15 mouse cellular contexts compared by ENCODE assay signal in the genomic region with DNA sequence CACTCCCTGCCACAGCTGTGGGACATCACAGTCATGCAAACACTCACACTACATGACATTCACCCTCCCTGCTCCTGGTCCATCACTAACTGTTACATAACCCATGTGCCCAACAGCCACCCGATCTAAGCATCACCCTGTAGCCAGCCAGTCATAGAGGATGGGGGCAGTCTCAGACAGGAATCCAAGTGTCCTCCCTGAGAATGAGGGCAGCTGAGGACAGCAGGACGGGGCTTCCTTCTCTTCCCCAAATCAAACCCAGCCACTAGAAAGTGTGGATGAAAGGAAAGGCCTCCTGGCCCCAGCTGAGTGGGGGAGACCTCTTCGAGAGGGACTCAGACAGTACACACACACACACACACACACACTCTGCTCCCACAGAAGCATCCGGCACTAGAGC. TPM values are rescaled to one million over a fixed set of nuclear protein-coding genes. Genes with fewer than 3 reads are reported as not detected.
DNase-seq lines count a peak whose midpoint lies in the region; ATAC-seq lines count a peak whose summit lies in the region.
"Had no signal": no experiment of that assay in that cellular context is flagged by ENCODE, and none has a peak within 500 bp of the region (broad histone marks: within the 10 kb centered on the region; RNA-seq: fewer than 3 reads in every experiment).

No protein-coding gene starts in this region.

- H3K36me3 ChIP-seq in heart, embryonic 13.5 days = peaks cover 30% of the 10 kb centered on the region
- no peaks in the 10 kb centered on the region for H3K36me3 ChIP-seq in lung, embryonic 15.5 days
- peaks cover 2% of the 10 kb centered on the region; the same call in 1 of the 2 replicates for H3K36me3 ChIP-seq in neural tube, embryonic 15.5 days
- H3K36me3 ChIP-seq: midbrain, embryonic 12.5 days; stomach, embryonic 15.5 days had no signal

- H3K27ac ChIP-seq in heart, embryonic 13.5 days (replicated peaks) = 0 out of 2 replicates have a peak overlapping the region, but pooled peaks have one; percentile 2
- peak overlapping the region; percentile 58 for H3K27ac ChIP-seq in lung, embryonic 15.5 days
- no peak overlapping the region for H3K27ac ChIP-seq in neural tube, embryonic 15.5 days (replicated peaks)
- H3K27ac ChIP-seq: liver, embryonic 14.5 days; midbrain, embryonic 12.5 days; stomach, embryonic 15.5 days had no signal

- DNase-seq in heart, adult 9 months (ENCODE audit: low spot score in 2 of 2) = no peak
- DNase-seq in kidney, postnatal 10 days = peak; percentile 61
- DNase-seq in kidney, adult 8-10 months = no peak
- no peak for DNase-seq in natural killer cell, adult 2 months (ENCODE audit: low spot score in 2 of 2)
- DNase-seq: adrenal gland, postnatal 14 days; cerebellum, postnatal 25 days; kidney, postnatal 36 days; left cerebral cortex, postnatal 4 days had no signal

- H3K4me3 ChIP-seq in heart, embryonic 13.5 days = no peak overlapping the region
- no peak overlapping the region for H3K4me3 ChIP-seq in lung, embryonic 15.5 days
- H3K4me3 ChIP-seq in neural tube, embryonic 15.5 days (replicated peaks) = no peak overlapping the region
- H3K4me3 ChIP-seq: midbrain, embryonic 12.5 days; stomach, embryonic 15.5 days had no signal

- H3K9ac ChIP-seq in heart, embryonic 13.5 days = peak overlapping the region; percentile 59; the same call in 1 of the 2 replicates
- no peak overlapping the region for H3K9ac ChIP-seq in lung, embryonic 15.5 days
- H3K9ac ChIP-seq in neural tube, embryonic 15.5 days (replicated peaks) = no peak overlapping the region
- H3K9ac ChIP-seq: liver, embryonic 14.5 days; midbrain, embryonic 12.5 days; stomach, embryonic 15.5 days had no signal

- peaks cover 97% of the 10 kb centered on the region for H3K4me1 ChIP-seq in heart, embryonic 13.5 days
- peaks cover 86% of the 10 kb centered on the region for H3K4me1 ChIP-seq in lung, embryonic 15.5 days
- peaks cover 65% of the 10 kb centered on the region for H3K4me1 ChIP-seq in neural tube, embryonic 15.5 days

- no peaks in the 10 kb centered on the region for H3K9me3 ChIP-seq in heart, embryonic 13.5 days
- no peaks in the 10 kb centered on the region for H3K9me3 ChIP-seq in lung, embryonic 15.5 days
- no peaks in the 10 kb centered on the region for H3K9me3 ChIP-seq in neural tube, embryonic 15.5 days (replicated peaks)
- H3K9me3 ChIP-seq: midbrain, embryonic 12.5 days; stomach, embryonic 15.5 days had no signal

- ATAC-seq in heart, embryonic 13.5 days (ENCODE audit: extremely low read depth, insufficient number of reproducible peaks, low FRiP score, low TSS enrichment) = no peak
- ATAC-seq in lung, embryonic 15.5 days (ENCODE audit: borderline replicate concordance, extremely low read depth, low FRiP score, low TSS enrichment) = no peak; the same call in 1 of the 2 replicates
- ATAC-seq in neural tube, embryonic 15.5 days (ENCODE audit: low FRiP score) = no peak
- ATAC-seq: CD4-positive, CD25-positive, alpha-beta regulatory T cell, adult 4 months had no signal

- 54% methylated on average over 4 of the region's 4 CpGs for WGBS in heart, embryonic 13.5 days
- WGBS in lung, embryonic 15.5 days = 28% methylated on average over 4 of the region's 4 CpGs
- WGBS in neural tube, embryonic 15.5 days = 80% methylated on average over 4 of the region's 4 CpGs

- peak overlapping the region; percentile 40; the same call in 1 of the 2 replicates for H3K4me2 ChIP-seq in heart, embryonic 13.5 days
- H3K4me2 ChIP-seq in lung, embryonic 15.5 days = peak overlapping the region; percentile 39; the same call in 1 of the 2 replicates
- peak overlapping the region; percentile 9; the same call in 1 of the 2 replicates for H3K4me2 ChIP-seq in neural tube, embryonic 15.5 days
- H3K4me2 ChIP-seq: midbrain, embryonic 12.5 days; stomach, embryonic 15.5 days had no signal

- no peaks in the 10 kb centered on the region for H3K27me3 ChIP-seq in heart, embryonic 13.5 days (replicated peaks)
- H3K27me3 ChIP-seq in lung, embryonic 15.5 days = no peaks in the 10 kb centered on the region
- H3K27me3 ChIP-seq in neural tube, embryonic 15.5 days (replicated peaks) = no peaks in the 10 kb centered on the region
- H3K27me3 ChIP-seq: midbrain, embryonic 12.5 days; stomach, embryonic 15.5 days had no signal

RNA-seq across cellular contexts. Expression of a gene that starts 8.5 kb away (rescaled TPM):
- polyA plus RNA-seq in heart, embryonic 13.5 days (2015; fragmentation: Nextera tagmentation; extraction: Ambion mirVana) = 65.8 and 72.7 TPM in 2 replicates
- 76.4 and 76.5 TPM in 2 replicates for polyA plus RNA-seq in lung, embryonic 15.5 days (2015; fragmentation: Nextera tagmentation; extraction: Ambion mirVana)
- 43.1 and 46.3 TPM in 2 replicates for polyA plus RNA-seq in neural tube, embryonic 15.5 days (2015; fragmentation: Nextera tagmentation; extraction: Ambion mirVana)

RNA-seq across cellular contexts. Expression of a gene that starts 48.4 kb away (rescaled TPM):
- polyA plus RNA-seq in heart, embryonic 13.5 days (2015; fragmentation: Nextera tagmentation; extraction: Ambion mirVana) = 1.7 and 2.0 TPM in 2 replicates
- polyA plus RNA-seq in lung, embryonic 15.5 days (2015; fragmentation: Nextera tagmentation; extraction: Ambion mirVana) = 4.8 and 5.3 TPM in 2 replicates
- polyA plus RNA-seq in neural tube, embryonic 15.5 days (2015; fragmentation: Nextera tagmentation; extraction: Ambion mirVana) = 0.81 and 1.7 TPM in 2 replicates
